ENCODE assay signal across 8 mouse cellular contexts in the genomic region with DNA sequence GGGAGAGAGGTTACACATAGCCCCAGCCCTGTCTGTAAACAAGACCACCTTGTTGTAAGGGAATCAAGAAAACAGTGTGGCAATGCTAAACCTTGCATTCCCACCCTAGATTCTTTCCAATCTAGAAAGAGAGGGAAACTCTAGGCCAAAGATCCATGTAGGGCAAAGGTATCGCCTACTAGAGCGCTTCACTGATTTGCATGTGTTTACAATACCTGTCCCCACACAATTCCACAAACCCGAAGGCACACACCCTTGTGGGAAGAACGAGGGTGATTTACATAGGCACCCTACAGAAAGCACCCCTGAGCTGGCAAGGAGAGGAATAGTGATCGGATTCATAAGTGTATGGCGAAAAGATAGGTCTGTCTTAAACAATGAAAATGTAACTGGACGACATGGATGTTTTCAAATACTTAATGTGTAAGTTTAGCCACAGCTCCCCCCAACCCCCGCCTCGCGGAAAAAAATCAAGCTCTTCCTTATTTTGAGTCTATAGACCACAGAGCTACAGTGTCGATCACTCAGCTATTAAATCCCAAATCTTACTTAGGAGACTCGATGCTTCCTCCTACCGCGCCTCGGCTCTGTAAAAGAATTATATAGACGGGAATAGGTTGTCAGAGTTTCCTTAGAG. TPM values are rescaled to one million over a fixed set of nuclear protein-coding genes. Genes with fewer than 3 reads are reported as not detected.
DNase-seq lines count a peak whose midpoint lies in the region; ATAC-seq lines count a peak whose summit lies in the region.

No protein-coding gene starts in this region.

- no peaks in the 10 kb centered on the region for H3K36me3 ChIP-seq in kidney, embryonic 14.5 days (ENCODE audit: control insufficient read depth, insufficient read depth, low read length)
- no peaks in the 10 kb centered on the region for H3K36me3 ChIP-seq in intestine, embryonic 15.5 days
- no peaks in the 10 kb centered on the region for H3K36me3 ChIP-seq in midbrain, embryonic 15.5 days (replicated peaks)

- H3K4me2 ChIP-seq in kidney, embryonic 14.5 days (replicated peaks; ENCODE audit: low read depth, low read length), result peak overlapping the region; percentile 80
- H3K4me2 ChIP-seq in intestine, embryonic 15.5 days (replicated peaks), result peak overlapping the region; percentile 94
- H3K4me2 ChIP-seq in midbrain, embryonic 15.5 days, result peak overlapping the region; percentile 88

- no peak overlapping the region for H3K27ac ChIP-seq in kidney, embryonic 14.5 days (ENCODE audit: low read depth, low read length)
- H3K27ac ChIP-seq in intestine, embryonic 15.5 days, result peak overlapping the region; percentile 89; the same call in 1 of the 2 replicates
- H3K27ac ChIP-seq in midbrain, embryonic 15.5 days, result no peak overlapping the region

- no peak for ATAC-seq in kidney, embryonic 14.5 days (ENCODE audit: low FRiP score, low TSS enrichment)
- ATAC-seq in common myeloid progenitor, adult 5-6 weeks (replicated peaks; ENCODE audit: low read depth, poor library complexity, severe bottlenecking), result peak; percentile 26; the same call in 1 of the 2 replicates
- no peak for ATAC-seq in intestine, embryonic 15.5 days
- ATAC-seq in midbrain, embryonic 15.5 days (replicated peaks), result no peak

- peaks cover 4% of the 10 kb centered on the region; the same call in 1 of the 2 replicates for H3K9me3 ChIP-seq in kidney, embryonic 14.5 days (ENCODE audit: control insufficient read depth, low read length)
- 0 out of 2 replicates have a peak, but pooled peaks cover 3% of the 10 kb centered on the region for H3K9me3 ChIP-seq in intestine, embryonic 15.5 days
- no peaks in the 10 kb centered on the region for H3K9me3 ChIP-seq in midbrain, embryonic 15.5 days

- 29% methylated on average over 16 of the region's 16 CpGs for WGBS in kidney, embryonic 14.5 days
- 23% methylated on average over 16 of the region's 16 CpGs for WGBS in intestine, embryonic 15.5 days
- 28% methylated on average over 16 of the region's 16 CpGs for WGBS in midbrain, embryonic 15.5 days

- H3K4me3 ChIP-seq in kidney, embryonic 14.5 days (ENCODE audit: low read length), result peak overlapping the region; percentile 48
- H3K4me3 ChIP-seq in intestine, embryonic 15.5 days (replicated peaks), result peak overlapping the region; percentile 61
- peak overlapping the region; percentile 53 for H3K4me3 ChIP-seq in midbrain, embryonic 15.5 days

- peaks cover 7% of the 10 kb centered on the region; the same call in 1 of the 2 replicates for H3K27me3 ChIP-seq in kidney, embryonic 14.5 days (ENCODE audit: control insufficient read depth, insufficient read depth, low read length)
- H3K27me3 ChIP-seq in intestine, embryonic 15.5 days (replicated peaks), result no peaks in the 10 kb centered on the region
- peaks cover 21% of the 10 kb centered on the region for H3K27me3 ChIP-seq in midbrain, embryonic 15.5 days (replicated peaks)

- peaks cover 8% of the 10 kb centered on the region for H3K4me1 ChIP-seq in kidney, embryonic 14.5 days (ENCODE audit: control insufficient read depth, insufficient read depth, low read length)
- 0 out of 2 replicates have a peak, but pooled peaks cover 8% of the 10 kb centered on the region for H3K4me1 ChIP-seq in intestine, embryonic 15.5 days (replicated peaks)
- H3K4me1 ChIP-seq in midbrain, embryonic 15.5 days, result peaks cover 9% of the 10 kb centered on the region; the same call in 1 of the 2 replicates

- no peak for DNase-seq in kidney, postnatal 10 days
- DNase-seq in adrenal gland, postnatal 14 days, result no peak
- no peak for DNase-seq in T-cell, adult 2 months (ENCODE audit: low spot score)
- DNase-seq in urinary bladder, postnatal 10 days (ENCODE audit: low spot score), result no peak

- H3K9ac ChIP-seq in kidney, embryonic 14.5 days (ENCODE audit: low read depth, low read length), result peak overlapping the region; percentile 59; the same call in 1 of the 2 replicates
- H3K9ac ChIP-seq in intestine, embryonic 15.5 days, result 0 out of 2 replicates have a peak overlapping the region, but pooled peaks have one; percentile 54
- H3K9ac ChIP-seq in midbrain, embryonic 15.5 days, result no peak overlapping the region

RNA-seq across cellular contexts. Expression of gene Tec, which starts 1.1 kb away (rescaled TPM):
- polyA plus RNA-seq in kidney, embryonic 14.5 days (2014; fragmentation: Nextera tagmentation; extraction: Ambion mirVana), result 7.8 and 8.9 TPM in 2 replicates
- total RNA-seq in common myeloid progenitor, adult 5-6 weeks (2017), result 47.5 and 57.8 TPM in 2 replicates
- polyA plus RNA-seq in intestine, embryonic 15.5 days (2015; fragmentation: Nextera tagmentation; extraction: Ambion mirVana), result 12.8 and 13.0 TPM in 2 replicates
- polyA plus RNA-seq in midbrain, embryonic 15.5 days (2015; fragmentation: Nextera tagmentation; extraction: Ambion mirVana), result 5.8 and 6.4 TPM in 2 replicates
- total RNA-seq in adrenal gland, postnatal 14 days (2021), result 3.3 and 4.8 TPM in 2 replicates

RNA-seq across cellular contexts. Expression of gene Slain2, which starts 47.0 kb away (rescaled TPM):
- 18.4 and 25.3 TPM in 2 replicates for polyA plus RNA-seq in kidney, embryonic 14.5 days (2014; fragmentation: Nextera tagmentation; extraction: Ambion mirVana)
- total RNA-seq in common myeloid progenitor, adult 5-6 weeks (2017), result 44.3 and 58.4 TPM in 2 replicates
- 11.9 and 12.9 TPM in 2 replicates for polyA plus RNA-seq in intestine, embryonic 15.5 days (2015; fragmentation: Nextera tagmentation; extraction: Ambion mirVana)
- 16.8 and 18.1 TPM in 2 replicates for polyA plus RNA-seq in midbrain, embryonic 15.5 days (2015; fragmentation: Nextera tagmentation; extraction: Ambion mirVana)
- total RNA-seq in adrenal gland, postnatal 14 days (2021), result 57.0 and 58.8 TPM in 2 replicates
